Mouse (Mus musculus) cerebellum, adult 2 months (tissue): ENCODE measurements at regions not wholly inside any gene's neighbourhood (a gene's known extent, or its start where the extent isn't known, plus 50 kb on each side); places are given as distances from the start of the nearest gene placed in this dataset.

ENCODE experiments used
- CTCF ChIP-seq: fragments of 200-500 bp; IDR thresholded peaks from 2 replicates; pipeline ENCODE4 v1.5.1; 2011; ENCODE audit warnings: low read depth, mild to moderate bottlenecking, control low read depth, low read length, moderate library complexity, borderline replicate concordance; ENCODE audit not compliant: insufficient read depth
- POLR2A ChIP-seq: fragments of 200-500 bp; IDR thresholded peaks from 2 replicates; pipeline ENCODE4 v1.6.1; 2011; ENCODE audit warnings: low read length, control low read depth, borderline replicate concordance; ENCODE audit not compliant: insufficient read depth

GRCm38 (mm10) chr16:20829732-20830435 lies 95.6 kb upstream of the Thpo start:
- TF ChIP-seq CTCF (no peak), POLR2A (no peak)
